Mouse (Mus musculus): Measurements from ENCODE around the gene D430041D05Rik. TPM values are rescaled to one million over a fixed set of nuclear protein-coding genes. Genes with fewer than 3 reads are reported as not detected.
"Not testable (repeated sequence)": the region's sequence is repeated elsewhere in the genome, so short reads cannot be mapped to it uniquely, and the experiment has no call there.

The D430041D05Rik gene
- polyA plus RNA-seq, 1 experiment from 2014 or later = 0.97 TPM

GRCm38 (mm10) chr2:104113563-104113962 lies 297.2 kb downstream of the D430041D05Rik start:
- not testable (repeated sequence) for DNase-seq (ENCODE audit: low spot score); ATAC-seq (ENCODE audit: insufficient number of reproducible peaks, low FRiP score, low TSS enrichment, low read depth)

GRCm38 (mm10) chr2:104111170-104111797 lies 299.5 kb downstream of the D430041D05Rik start:
- not testable (repeated sequence) for H3K4me3 ChIP-seq (ENCODE audit: low read depth, low read length); H3K27me3 ChIP-seq (ENCODE audit: control insufficient read depth, insufficient read depth, low read length); H3K9me3 ChIP-seq (ENCODE audit: control insufficient read depth, low read length); H3K36me3 ChIP-seq (ENCODE audit: control insufficient read depth, insufficient read depth, low read length); H3K27ac ChIP-seq (replicated peaks; ENCODE audit: low read depth, low read length); H3K9ac ChIP-seq (ENCODE audit: low read length); DNase-seq (ENCODE audit: low spot score); H3K4me2 ChIP-seq (ENCODE audit: low read depth, severe bottlenecking); ATAC-seq (ENCODE audit: insufficient number of reproducible peaks, low FRiP score, low TSS enrichment, low read depth); H3K4me1 ChIP-seq (ENCODE audit: control insufficient read depth, insufficient read depth, low read length)
- no CpG with 5 or more reads among the region's 1 CpGs for WGBS

More at GRCm38 (mm10) chr2:104113563-104113962, 297.2 kb downstream of the D430041D05Rik start:
- H3K27ac ChIP-seq (replicated peaks; ENCODE audit: low read depth, low read length); H3K9me3 ChIP-seq (ENCODE audit: control insufficient read depth, low read length); H3K4me1 ChIP-seq (ENCODE audit: control insufficient read depth, insufficient read depth, low read length); H3K4me2 ChIP-seq (ENCODE audit: low read depth, severe bottlenecking); H3K4me3 ChIP-seq (ENCODE audit: low read depth, low read length); H3K27me3 ChIP-seq (ENCODE audit: control insufficient read depth, insufficient read depth, low read length); H3K36me3 ChIP-seq (ENCODE audit: control insufficient read depth, insufficient read depth, low read length); H3K9ac ChIP-seq (ENCODE audit: low read length): not testable (repeated sequence)

GRCm38 (mm10) chr2:104110031-104110430 lies 300.8 kb downstream of the D430041D05Rik start:
- WGBS = 85% methylated on average over 4 of the region's 4 CpGs
- Histone ChIP-seq H3K9ac (ENCODE audit: low read length) (no peak overlapping the region), H3K36me3 (ENCODE audit: control insufficient read depth, insufficient read depth, low read length) (no peaks in the 10 kb centered on the region)

GRCm38 (mm10) chr2:104109528-104109927 lies 301.3 kb downstream of the D430041D05Rik start:
- H3K36me3 ChIP-seq (ENCODE audit: control insufficient read depth, insufficient read depth, low read length) = no peaks in the 10 kb centered on the region
- no peaks in the 10 kb centered on the region for H3K9me3 ChIP-seq (ENCODE audit: control insufficient read depth, low read length)
- ATAC-seq (ENCODE audit: insufficient number of reproducible peaks, low FRiP score, low TSS enrichment, low read depth) (no peak), DNase-seq (ENCODE audit: low spot score) (no peak)
- no peak overlapping the region for H3K27ac ChIP-seq (replicated peaks; ENCODE audit: low read depth, low read length)
- no peak overlapping the region for H3K4me3 ChIP-seq (ENCODE audit: low read depth, low read length)
- H3K4me1 ChIP-seq (ENCODE audit: control insufficient read depth, insufficient read depth, low read length) = no peaks in the 10 kb centered on the region
- no peak overlapping the region for H3K9ac ChIP-seq (ENCODE audit: low read length)
- H3K27me3 ChIP-seq (ENCODE audit: control insufficient read depth, insufficient read depth, low read length) = no peaks in the 10 kb centered on the region
- 54% methylated on average over 2 of the region's 2 CpGs for WGBS
- no peak overlapping the region for H3K4me2 ChIP-seq (ENCODE audit: low read depth, severe bottlenecking)

More at GRCm38 (mm10) chr2:104110031-104110430, 300.8 kb downstream of the D430041D05Rik start:
- no peak for ATAC-seq (ENCODE audit: insufficient number of reproducible peaks, low FRiP score, low TSS enrichment, low read depth)
- H3K27ac ChIP-seq (replicated peaks; ENCODE audit: low read depth, low read length) = no peak overlapping the region
- no peaks in the 10 kb centered on the region for H3K27me3 ChIP-seq (ENCODE audit: control insufficient read depth, insufficient read depth, low read length)
- H3K9me3 ChIP-seq (ENCODE audit: control insufficient read depth, low read length) = no peaks in the 10 kb centered on the region
- no peak overlapping the region for H3K4me3 ChIP-seq (ENCODE audit: low read depth, low read length)
- H3K4me2 ChIP-seq (ENCODE audit: low read depth, severe bottlenecking) = no peak overlapping the region
- H3K4me1 ChIP-seq (ENCODE audit: control insufficient read depth, insufficient read depth, low read length) = no peaks in the 10 kb centered on the region
- DNase-seq (ENCODE audit: low spot score) = no peak

GRCm38 (mm10) chr2:104109021-104109420 lies 301.8 kb downstream of the D430041D05Rik start:
- not testable (repeated sequence) for H3K36me3 ChIP-seq (ENCODE audit: control insufficient read depth, insufficient read depth, low read length); H3K9me3 ChIP-seq (ENCODE audit: control insufficient read depth, low read length); H3K4me1 ChIP-seq (ENCODE audit: control insufficient read depth, insufficient read depth, low read length); DNase-seq (ENCODE audit: low spot score); H3K9ac ChIP-seq (ENCODE audit: low read length); ATAC-seq (ENCODE audit: insufficient number of reproducible peaks, low FRiP score, low TSS enrichment, low read depth); H3K4me2 ChIP-seq (ENCODE audit: low read depth, severe bottlenecking); H3K4me3 ChIP-seq (ENCODE audit: low read depth, low read length); H3K27me3 ChIP-seq (ENCODE audit: control insufficient read depth, insufficient read depth, low read length); H3K27ac ChIP-seq (replicated peaks; ENCODE audit: low read depth, low read length)
- 59% methylated on average over 2 of the region's 2 CpGs for WGBS

GRCm38 (mm10) chr2:104104800-104105199 lies 306.0 kb downstream of the D430041D05Rik start:
- H3K9me3 ChIP-seq (ENCODE audit: control insufficient read depth, low read length) = no peaks in the 10 kb centered on the region
- WGBS = 87% methylated on average over 6 of the region's 6 CpGs
- ATAC-seq (ENCODE audit: insufficient number of reproducible peaks, low FRiP score, low TSS enrichment, low read depth) (no peak), DNase-seq (ENCODE audit: low spot score) (no peak)
- no peaks in the 10 kb centered on the region for H3K4me1 ChIP-seq (ENCODE audit: control insufficient read depth, insufficient read depth, low read length)
- no peaks in the 10 kb centered on the region for H3K27me3 ChIP-seq (ENCODE audit: control insufficient read depth, insufficient read depth, low read length)
- H3K4me3 ChIP-seq (ENCODE audit: low read depth, low read length) = no peak overlapping the region
- no peak overlapping the region for H3K27ac ChIP-seq (replicated peaks; ENCODE audit: low read depth, low read length)
- H3K9ac ChIP-seq (ENCODE audit: low read length) = no peak overlapping the region
- no peaks in the 10 kb centered on the region for H3K36me3 ChIP-seq (ENCODE audit: control insufficient read depth, insufficient read depth, low read length)
- H3K4me2 ChIP-seq (ENCODE audit: low read depth, severe bottlenecking) = no peak overlapping the region

GRCm38 (mm10) chr2:104099946-104100345 lies 310.9 kb downstream of the D430041D05Rik start:
- H3K4me1 ChIP-seq (ENCODE audit: control insufficient read depth, insufficient read depth, low read length) = 0 out of 2 replicates have a peak, but pooled peaks cover 3% of the 10 kb centered on the region
- no peak overlapping the region for H3K9ac ChIP-seq (ENCODE audit: low read length)

GRCm38 (mm10) chr2:104099231-104099585 lies 311.6 kb downstream of the D430041D05Rik start:
- no peak overlapping the region for H3K4me2 ChIP-seq (ENCODE audit: low read depth, severe bottlenecking)
- no peak overlapping the region for H3K4me3 ChIP-seq (ENCODE audit: low read depth, low read length)
- no peaks in the 10 kb centered on the region for H3K36me3 ChIP-seq (ENCODE audit: control insufficient read depth, insufficient read depth, low read length)
- WGBS = 96% methylated on average over 2 of the region's 2 CpGs
- DNase-seq (ENCODE audit: low spot score) (no peak), ATAC-seq (ENCODE audit: insufficient number of reproducible peaks, low FRiP score, low TSS enrichment, low read depth) (no peak)
- 0 out of 2 replicates have a peak, but pooled peaks cover 3% of the 10 kb centered on the region for H3K4me1 ChIP-seq (ENCODE audit: control insufficient read depth, insufficient read depth, low read length)
- H3K27me3 ChIP-seq (ENCODE audit: control insufficient read depth, insufficient read depth, low read length) = no peaks in the 10 kb centered on the region
- no peak overlapping the region for H3K27ac ChIP-seq (replicated peaks; ENCODE audit: low read depth, low read length)
- H3K9ac ChIP-seq (ENCODE audit: low read length) = no peak overlapping the region
- H3K9me3 ChIP-seq (ENCODE audit: control insufficient read depth, low read length) = no peaks in the 10 kb centered on the region

More at GRCm38 (mm10) chr2:104099946-104100345, 310.9 kb downstream of the D430041D05Rik start:
- no peaks in the 10 kb centered on the region for H3K27me3 ChIP-seq (ENCODE audit: control insufficient read depth, insufficient read depth, low read length)
- no peaks in the 10 kb centered on the region for H3K36me3 ChIP-seq (ENCODE audit: control insufficient read depth, insufficient read depth, low read length)
- H3K4me2 ChIP-seq (ENCODE audit: low read depth, severe bottlenecking) = no peak overlapping the region
- no peak overlapping the region for H3K4me3 ChIP-seq (ENCODE audit: low read depth, low read length)
- H3K9me3 ChIP-seq (ENCODE audit: control insufficient read depth, low read length) = no peaks in the 10 kb centered on the region
- DNase-seq (ENCODE audit: low spot score) = no peak
- no peak for ATAC-seq (ENCODE audit: insufficient number of reproducible peaks, low FRiP score, low TSS enrichment, low read depth)
- WGBS = 70% methylated on average over 1 of the region's 1 CpGs
- no peak overlapping the region for H3K27ac ChIP-seq (replicated peaks; ENCODE audit: low read depth, low read length)
